Mouse (Mus musculus) liver, adult 2 months (tissue): ENCODE results near the gene Pfkfb2.

Source experiments
- CTCF ChIP-seq: fragments of 200-500 bp; IDR thresholded peaks from 2 replicates; pipeline ENCODE4 v1.5.1; 2011; ENCODE audit warnings: low read depth, low read length, control low read depth
- POLR2A ChIP-seq: fragments of 200-500 bp; IDR thresholded peaks from 2 replicates; pipeline ENCODE4 v1.6.1; 2011; ENCODE audit warnings: low read length, control low read depth; ENCODE audit not compliant: insufficient read depth; ENCODE audit errors: extremely low read depth

- no peak for TF ChIP-seq CTCF
- TF ChIP-seq POLR2A = no peak
Observed at GRCm38 (mm10) chr1:130770981-130771494, 42.0 kb upstream of the Pfkfb2 start.
